In the genomic region with DNA sequence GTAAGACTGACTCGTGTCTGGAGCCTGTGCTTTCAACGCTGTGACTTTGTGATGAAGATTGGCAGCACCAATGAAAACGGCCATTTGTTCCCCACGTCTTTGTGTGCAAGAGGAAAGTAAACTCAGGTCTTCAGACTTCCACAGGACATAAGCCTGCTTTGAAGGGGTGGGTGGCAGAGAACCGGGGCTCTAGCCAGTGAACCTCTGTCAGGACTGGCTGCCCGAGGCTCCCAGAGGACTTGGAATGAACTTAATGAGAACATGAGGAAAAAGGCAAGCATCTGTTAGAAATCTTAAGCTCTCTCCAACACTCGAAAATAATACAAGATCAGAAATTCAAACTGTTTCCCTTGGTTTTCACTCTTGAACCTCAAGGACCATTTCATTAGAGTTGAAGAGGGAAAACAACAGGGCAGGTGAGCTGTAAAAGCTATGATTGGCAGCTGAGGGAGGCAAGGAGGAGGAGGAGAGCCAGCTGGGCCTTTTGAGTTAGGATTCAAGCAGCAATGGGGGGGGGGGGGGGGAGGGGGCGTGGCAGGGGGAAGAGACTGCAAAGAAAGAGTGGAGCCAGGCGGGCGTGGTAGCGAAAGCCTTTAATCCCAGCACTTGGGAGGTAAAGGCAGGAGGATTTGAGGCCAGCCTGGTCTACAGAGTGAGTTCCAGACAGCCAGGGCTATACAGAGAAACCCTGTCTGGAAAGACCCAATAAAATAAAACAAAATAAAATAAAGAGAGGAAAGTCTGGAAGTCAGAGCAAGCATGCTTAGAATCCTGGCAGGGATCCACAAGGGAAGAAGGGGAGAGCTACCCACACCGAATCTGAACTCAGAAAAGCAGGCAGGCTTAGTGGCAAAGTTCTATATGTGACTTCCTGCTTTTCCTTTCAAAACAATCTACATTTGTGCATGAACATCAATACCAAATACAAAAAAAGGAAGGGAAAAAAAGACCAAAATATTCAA, we compare ENCODE assay signal across 13 mouse cellular contexts. TPM values are rescaled to one million over a fixed set of nuclear protein-coding genes. Genes with fewer than 3 reads are reported as not detected.
DNase-seq lines count a peak whose midpoint lies in the region; ATAC-seq lines count a peak whose summit lies in the region.
"Had no signal": no experiment of that assay in that cellular context is flagged by ENCODE, and none has a peak within 500 bp of the region (broad histone marks: within the 10 kb centered on the region; RNA-seq: fewer than 3 reads in every experiment).

No protein-coding gene starts in this region.

- no peak overlapping the region for H3K4me3 ChIP-seq in kidney, embryonic 16.5 days (ENCODE audit: low read length)
- H3K4me3 ChIP-seq in forebrain, embryonic 13.5 days = no peak overlapping the region
- no peak overlapping the region for H3K4me3 ChIP-seq in lung, embryonic 16.5 days (ENCODE audit: low read length)

- H3K9ac ChIP-seq in kidney, embryonic 16.5 days (replicated peaks; ENCODE audit: low read length) = no peak overlapping the region
- peak overlapping the region; percentile 26; the same call in 1 of the 2 replicates for H3K9ac ChIP-seq in forebrain, embryonic 13.5 days
- no peak overlapping the region for H3K9ac ChIP-seq in lung, embryonic 16.5 days (ENCODE audit: low read length)

- no peaks in the 10 kb centered on the region for H3K27me3 ChIP-seq in kidney, embryonic 16.5 days (ENCODE audit: insufficient read depth, low read length)
- H3K27me3 ChIP-seq in forebrain, embryonic 13.5 days = no peaks in the 10 kb centered on the region
- no peaks in the 10 kb centered on the region for H3K27me3 ChIP-seq in lung, embryonic 16.5 days (ENCODE audit: control insufficient read depth, insufficient read depth, low read depth, low read length)

- intact Hi-C loops in gastrocnemius, postnatal 14 days (cut with DNase I; ENCODE audit: low total_unique reads) = no loop called here

- H3K4me2 ChIP-seq in kidney, embryonic 16.5 days (replicated peaks; ENCODE audit: low read depth, low read length) = no peak overlapping the region
- H3K4me2 ChIP-seq in forebrain, embryonic 13.5 days = peak overlapping the region; percentile 9; the same call in 1 of the 2 replicates
- no peak overlapping the region for H3K4me2 ChIP-seq in lung, embryonic 16.5 days (ENCODE audit: low read depth, low read length)

- H3K27ac ChIP-seq in kidney, embryonic 16.5 days (ENCODE audit: low read length) = 0 out of 2 replicates have a peak overlapping the region, but pooled peaks have one; percentile 24
- H3K27ac ChIP-seq in forebrain, embryonic 13.5 days = peak overlapping the region; percentile 83
- H3K27ac ChIP-seq in lung, embryonic 16.5 days (ENCODE audit: low read length) = peak overlapping the region; percentile 74

- H3K9me3 ChIP-seq in kidney, embryonic 16.5 days (ENCODE audit: low read length) = no peaks in the 10 kb centered on the region
- no peaks in the 10 kb centered on the region for H3K9me3 ChIP-seq in forebrain, embryonic 13.5 days (replicated peaks)
- H3K9me3 ChIP-seq in lung, embryonic 16.5 days (ENCODE audit: control insufficient read depth, low read length) = no peaks in the 10 kb centered on the region

- H3K4me1 ChIP-seq in kidney, embryonic 16.5 days (ENCODE audit: insufficient read depth, low read length) = no peaks in the 10 kb centered on the region
- H3K4me1 ChIP-seq in forebrain, embryonic 13.5 days = peaks cover 12% of the 10 kb centered on the region
- H3K4me1 ChIP-seq in lung, embryonic 16.5 days (replicated peaks; ENCODE audit: control insufficient read depth, insufficient read depth, low read length) = peaks cover 5% of the 10 kb centered on the region; the same call in 1 of the 2 replicates

- 33% methylated on average over 11 of the region's 12 CpGs for WGBS in kidney, embryonic 16.5 days
- WGBS in forebrain, embryonic 13.5 days = 8% methylated on average over 12 of the region's 12 CpGs
- WGBS in lung, embryonic 16.5 days = 38% methylated on average over 11 of the region's 12 CpGs

- no peak for DNase-seq in kidney, postnatal 14 days
- peak; percentile 36 for DNase-seq in embryo, embryonic 10.5 days (ENCODE audit: low spot score)
- DNase-seq in gastrocnemius, postnatal 14 days = no peak
- DNase-seq in spleen, postnatal 10 days (ENCODE audit: low spot score in 2 of 2) = no peak
- DNase-seq: kidney, adult 11 months; thymus, postnatal 25 days had no signal

- peaks cover 10% of the 10 kb centered on the region; the same call in 1 of the 2 replicates for H3K36me3 ChIP-seq in kidney, embryonic 16.5 days (ENCODE audit: insufficient read depth, low read length)
- peaks cover 51% of the 10 kb centered on the region for H3K36me3 ChIP-seq in forebrain, embryonic 13.5 days (ENCODE audit: poor library complexity, severe bottlenecking)
- H3K36me3 ChIP-seq in lung, embryonic 16.5 days (ENCODE audit: control insufficient read depth, insufficient read depth, low read length) = peaks cover 2% of the 10 kb centered on the region; the same call in 1 of the 2 replicates

- ATAC-seq in kidney, embryonic 16.5 days (ENCODE audit: low FRiP score, low TSS enrichment) = peak; percentile 36; the same call in 1 of the 2 replicates
- ATAC-seq in forebrain, embryonic 13.5 days = peak; percentile 63
- ATAC-seq in lung, embryonic 16.5 days (ENCODE audit: low read depth) = peak; percentile 75
- no peak for ATAC-seq in monocyte, adult 5-6 weeks (replicated peaks; ENCODE audit: insufficient number of reproducible peaks, low FRiP score, low TSS enrichment, poor library complexity, severe bottlenecking)

RNA-seq across cellular contexts. Expression of a gene that starts 6.4 kb away (rescaled TPM):
- polyA plus RNA-seq in kidney, embryonic 16.5 days (2015; fragmentation: Nextera tagmentation; extraction: Ambion mirVana) = 0.64 and 1.3 TPM in 2 replicates
- polyA plus RNA-seq in forebrain, embryonic 13.5 days (2015; fragmentation: Nextera tagmentation; extraction: Ambion mirVana) = 2.8 and 3.0 TPM in 2 replicates
- 0.69 and 1.2 TPM in 2 replicates for polyA plus RNA-seq in lung, embryonic 16.5 days (2015; fragmentation: Nextera tagmentation; extraction: Ambion mirVana)
- 1.1 TPM in 1 of 3 replicates, not detected in the others for total RNA-seq in monocyte, adult 5-6 weeks (2017)
- total RNA-seq in gastrocnemius, postnatal 14 days (2021) = under 1 TPM; 0.14 to 0.91 TPM

RNA-seq across cellular contexts. Expression of a gene that starts 11.8 kb away (rescaled TPM):
- polyA plus RNA-seq in kidney, embryonic 16.5 days (2015; fragmentation: Nextera tagmentation; extraction: Ambion mirVana) = 383 and 391 TPM in 2 replicates
- 470 and 497 TPM in 2 replicates for polyA plus RNA-seq in forebrain, embryonic 13.5 days (2015; fragmentation: Nextera tagmentation; extraction: Ambion mirVana)
- 344 and 362 TPM in 2 replicates for polyA plus RNA-seq in lung, embryonic 16.5 days (2015; fragmentation: Nextera tagmentation; extraction: Ambion mirVana)
- total RNA-seq in monocyte, adult 5-6 weeks (2017) = 328 to 436 TPM (median 328 TPM) in 3 replicates
- total RNA-seq in gastrocnemius, postnatal 14 days (2021) = 100 to 1,000 TPM; 205 to 212 TPM

RNA-seq across cellular contexts. Expression of a gene that starts 12.5 kb away (rescaled TPM):
- 155 and 158 TPM in 2 replicates for polyA plus RNA-seq in kidney, embryonic 16.5 days (2015; fragmentation: Nextera tagmentation; extraction: Ambion mirVana)
- 170 and 186 TPM in 2 replicates for polyA plus RNA-seq in forebrain, embryonic 13.5 days (2015; fragmentation: Nextera tagmentation; extraction: Ambion mirVana)
- 135 and 139 TPM in 2 replicates for polyA plus RNA-seq in lung, embryonic 16.5 days (2015; fragmentation: Nextera tagmentation; extraction: Ambion mirVana)
- 38.6 to 83.5 TPM (median 62.1 TPM) in 3 replicates for total RNA-seq in monocyte, adult 5-6 weeks (2017)
- 10 to 100 TPM; 86.2 to 87.2 TPM for total RNA-seq in gastrocnemius, postnatal 14 days (2021)

RNA-seq across cellular contexts. Expression of a gene that starts 27.8 kb away (rescaled TPM):
- not detected in 2 replicates for polyA plus RNA-seq in kidney, embryonic 16.5 days (2015; fragmentation: Nextera tagmentation; extraction: Ambion mirVana)
- polyA plus RNA-seq in forebrain, embryonic 13.5 days (2015; fragmentation: Nextera tagmentation; extraction: Ambion mirVana) = not detected in 2 replicates
- polyA plus RNA-seq in lung, embryonic 16.5 days (2015; fragmentation: Nextera tagmentation; extraction: Ambion mirVana) = not detected in 2 replicates
- total RNA-seq in monocyte, adult 5-6 weeks (2017) = not detected in 3 replicates
- 1 to 10 TPM; 1.8 to 2.1 TPM for total RNA-seq in gastrocnemius, postnatal 14 days (2021)
- polyA plus RNA-seq: C2C12; liver, embryonic 16.5 days; spleen, adult 2 months had no signal

RNA-seq across cellular contexts. Expression of a gene that starts 35.7 kb away (rescaled TPM):
- polyA plus RNA-seq in kidney, embryonic 16.5 days (2015; fragmentation: Nextera tagmentation; extraction: Ambion mirVana) = 0.61 and 0.89 TPM in 2 replicates
- polyA plus RNA-seq in forebrain, embryonic 13.5 days (2015; fragmentation: Nextera tagmentation; extraction: Ambion mirVana) = not detected in 2 replicates
- polyA plus RNA-seq in lung, embryonic 16.5 days (2015; fragmentation: Nextera tagmentation; extraction: Ambion mirVana) = 0.25 and 0.40 TPM in 2 replicates
- total RNA-seq in monocyte, adult 5-6 weeks (2017) = not detected in 3 replicates
- under 1 TPM; 0.18 to 0.90 TPM for total RNA-seq in gastrocnemius, postnatal 14 days (2021)
- polyA plus RNA-seq: C2C12; spleen, adult 2 months had no signal

Comparison
In these comparisons a context has a peak if more than half of its experiments do, and no peak if none do; other contexts are left out.
1. H3K27ac ChIP-seq: peak in every context shown above with its lines; median percentile 83 in forebrain, embryonic 13.5 days; 74 in lung, embryonic 16.5 days; 24 in kidney, embryonic 16.5 days.